Mouse (Mus musculus) thymus, postnatal 4 days (tissue): ENCODE data around the gene Gm8871.
A peak's percentile ranks its signal among the peaks of the same experiment; 100 is the strongest.
"Not testable (repeated sequence)": the region's sequence is repeated elsewhere in the genome, so short reads cannot be mapped to it uniquely, and the experiment has no call there.

Experiments used
- DNase-seq: peaks from one replicate; pipeline ENCODE4 v3.0.0; 2021

The Gm8871 gene

GRCm38 (mm10) chr5:10947505-10947904 lies at the start of gene Gm8871, which contains the start of gene Gm8857:
Gm8871 (plus strand) TSS chr5:10947805.
Gm8857 (plus strand) TSS chr5:10947807.
- not testable (repeated sequence) for DNase-seq

GRCm38 (mm10) chr5:10953512-10953911 lies 5.9 kb downstream of the Gm8871 start:
- DNase-seq: not testable (repeated sequence)

DNA sequence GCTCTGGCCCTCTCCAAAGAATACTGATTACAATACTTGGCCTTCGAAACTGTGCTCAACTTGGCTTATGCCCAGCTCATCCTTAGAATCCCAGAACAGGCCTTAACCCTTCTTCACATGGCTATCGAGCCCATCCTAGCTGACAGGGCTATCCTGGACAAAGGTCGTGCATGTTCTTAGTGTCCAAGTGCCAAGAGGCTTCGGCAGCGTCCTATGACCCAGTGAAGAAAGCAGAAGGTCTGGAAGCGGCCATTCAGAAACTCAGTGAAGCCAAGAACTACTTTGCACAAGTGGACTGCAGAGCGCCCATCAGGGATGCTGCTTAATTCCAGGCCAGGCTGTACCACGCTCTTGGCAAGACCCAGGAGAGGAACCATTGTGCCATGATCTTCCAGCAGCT lies 10.5 kb downstream of the Gm8871 start:
- DNase-seq: peak; percentile 4
